Mouse (Mus musculus): ENCODE measurements around the gene Il9r.

The Il9r gene

GRCm38 (mm10) chr11:32227555-32227954, 27.5 kb upstream of the Il9r start:
- in situ Hi-C loops (cut with MboI; ENCODE audit: low sequenced_read_pairs), result no loop called here

GRCm38 (mm10) chr11:32227041-32227440, 27.0 kb upstream of the Il9r start:
- in situ Hi-C loops (cut with MboI; ENCODE audit: low sequenced_read_pairs), result no loop called here

GRCm38 (mm10) chr11:32226124-32226871, 26.2 kb upstream of the Il9r start, which contains the start of gene Mpg:
Gene Mpg, plus strand, starts transcription at chr11:32226505.
- in situ Hi-C loops (cut with MboI; ENCODE audit: low sequenced_read_pairs), result no loop called here

GRCm38 (mm10) chr11:32225222-32226104, 25.4 kb upstream of the Il9r start:
- in situ Hi-C loops (cut with MboI; ENCODE audit: low sequenced_read_pairs), result no loop called here

GRCm38 (mm10) chr11:32224468-32225139, 24.5 kb upstream of the Il9r start:
- in situ Hi-C loops (cut with MboI; ENCODE audit: low sequenced_read_pairs), result no loop called here

GRCm38 (mm10) chr11:32223297-32223967, 23.4 kb upstream of the Il9r start:
- in situ Hi-C loops (cut with MboI; ENCODE audit: low sequenced_read_pairs), result no loop called here

- in situ Hi-C loops (cut with MboI; ENCODE audit: low sequenced_read_pairs), result no loop called here
These were observed 22.6 kb upstream of the Il9r start for GRCm38 (mm10) chr11:32222570-32223194.

- in situ Hi-C loops (cut with MboI; ENCODE audit: low sequenced_read_pairs), result no loop called here
These were observed 21.9 kb upstream of the Il9r start, which contains the start of gene Rhbdf1 for GRCm38 (mm10) chr11:32221951-32222409. Gene Rhbdf1, minus strand, starts transcription at chr11:32222300.

- in situ Hi-C loops (cut with MboI; ENCODE audit: low sequenced_read_pairs), result no loop called here
These were observed 21.3 kb upstream of the Il9r start for GRCm38 (mm10) chr11:32221225-32221950.

- in situ Hi-C loops (cut with MboI; ENCODE audit: low sequenced_read_pairs), result no loop called here
These were observed 20.6 kb upstream of the Il9r start for GRCm38 (mm10) chr11:32220607-32221224.

GRCm38 (mm10) chr11:32219287-32219686, 19.2 kb upstream of the Il9r start:
- in situ Hi-C loops (cut with MboI; ENCODE audit: low sequenced_read_pairs), result no loop called here

- in situ Hi-C loops (cut with MboI; ENCODE audit: low sequenced_read_pairs), result no loop called here
These were observed 18.5 kb upstream of the Il9r start for GRCm38 (mm10) chr11:32218501-32219050.

- in situ Hi-C loops (cut with MboI; ENCODE audit: low sequenced_read_pairs), result no loop called here
These were observed 16.8 kb upstream of the Il9r start for GRCm38 (mm10) chr11:32216851-32217250.

- in situ Hi-C loops (cut with MboI; ENCODE audit: low sequenced_read_pairs), result no loop called here
These were observed 15.5 kb upstream of the Il9r start for GRCm38 (mm10) chr11:32215372-32216162.

- in situ Hi-C loops (cut with MboI; ENCODE audit: low sequenced_read_pairs), result no loop called here
These were observed 10.5 kb upstream of the Il9r start for GRCm38 (mm10) chr11:32210623-32211022.

GRCm38 (mm10) chr11:32205058-32205873, 5.2 kb upstream of the Il9r start, which contains the start of gene Snrnp25:
Gene Snrnp25, plus strand, starts transcription at chr11:32205415.
- in situ Hi-C loops (cut with MboI; ENCODE audit: low sequenced_read_pairs), result no loop called here
